In genomic region chr6:47828950-47829349, GRCm38 (mm10) we compare ENCODE assay signal across 9 mouse cellular contexts. TPM values are rescaled to one million over a fixed set of nuclear protein-coding genes. Genes with fewer than 3 reads are reported as not detected.
A peak's percentile ranks its signal among the peaks of the same experiment; 100 is the strongest.
DNase-seq lines count a peak whose midpoint lies in the region; ATAC-seq lines count a peak whose summit lies in the region.
"Had no signal": no experiment of that assay in that cellular context is flagged by ENCODE, and none has a peak within 500 bp of the region (broad histone marks: within the 10 kb centered on the region; RNA-seq: fewer than 3 reads in every experiment).

No protein-coding gene starts in this region.

- no peak overlapping the region for H3K27ac ChIP-seq in liver, embryonic 12.5 days

- H3K4me1 ChIP-seq in liver, embryonic 12.5 days = peaks cover 18% of the 10 kb centered on the region

- no peak overlapping the region for H3K9ac ChIP-seq in liver, embryonic 12.5 days

- H3K4me2 ChIP-seq in liver, embryonic 12.5 days = peak overlapping the region; percentile 94; the same call in 1 of the 2 replicates

- H3K4me3 ChIP-seq in liver, embryonic 12.5 days = no peak overlapping the region

- no peaks in the 10 kb centered on the region for H3K36me3 ChIP-seq in liver, embryonic 12.5 days

- no peaks in the 10 kb centered on the region for H3K27me3 ChIP-seq in liver, embryonic 12.5 days (replicated peaks)

- no peak for DNase-seq in liver
- DNase-seq in embryo, embryonic 10.5 days (ENCODE audit: low spot score) = peak; percentile 56
- DNase-seq in induced T-regulatory cell, adult 2 months (ENCODE audit: low read depth) = peak; percentile 51
- peak; percentile 30 for DNase-seq in retina, adult 2 months (ENCODE audit: low read depth, low spot score)
- DNase-seq in spleen, postnatal 10 days (ENCODE audit: low spot score in 2 of 2) = no peak
- DNase-seq in urinary bladder, postnatal 25 days (ENCODE audit: low spot score) = no peak
- DNase-seq in urinary bladder, postnatal 36 days (ENCODE audit: low spot score in 2 of 2) = no peak
- DNase-seq: right cerebral cortex, postnatal 25 days had no signal

- WGBS in liver, embryonic 12.5 days (ENCODE audit: insufficient replicate concordance) = 43% methylated on average over 1 of the region's 1 CpGs

- H3K9me3 ChIP-seq in liver, embryonic 12.5 days (replicated peaks) = no peaks in the 10 kb centered on the region

- no peak for ATAC-seq in liver, embryonic 12.5 days

RNA-seq across cellular contexts. Expression of gene Zfp786, which starts 1.7 kb away (rescaled TPM):
- 0.99 and 1.0 TPM in 2 replicates for polyA plus RNA-seq in liver, embryonic 12.5 days (2016; fragmentation: Nextera tagmentation; extraction: Ambion mirVana)

RNA-seq across cellular contexts. Expression of gene Zfp398, which starts 6.5 kb away (rescaled TPM):
- 3.0 and 3.7 TPM in 2 replicates for polyA plus RNA-seq in liver, embryonic 12.5 days (2016; fragmentation: Nextera tagmentation; extraction: Ambion mirVana)

RNA-seq across cellular contexts. Expression of gene Pdia4, which starts 15.7 kb away (rescaled TPM):
- 142 and 147 TPM in 2 replicates for polyA plus RNA-seq in liver, embryonic 12.5 days (2016; fragmentation: Nextera tagmentation; extraction: Ambion mirVana)

RNA-seq across cellular contexts. Expression of gene Zfp282, which starts 48.1 kb away (rescaled TPM):
- 6.2 and 6.5 TPM in 2 replicates for polyA plus RNA-seq in liver, embryonic 12.5 days (2016; fragmentation: Nextera tagmentation; extraction: Ambion mirVana)

Comparison
In these comparisons a context has a peak if more than half of its experiments do, and no peak if none do; other contexts are left out.
1. DNase-seq: peak in embryo, embryonic 10.5 days (single experiment), induced T-regulatory cell, adult 2 months (single experiment) and retina, adult 2 months (single experiment); none in liver (single experiment), spleen, postnatal 10 days (0 of 2), urinary bladder, postnatal 25 days (single experiment) and urinary bladder, postnatal 36 days (0 of 2).